Mouse (Mus musculus) CH12.LX (cell line): ENCODE measurements around the gene Gm47959. TPM values are rescaled to one million over a fixed set of nuclear protein-coding genes. Genes with fewer than 3 reads are reported as not detected.

Experiments
- DNase-seq: peaks from one replicate; pipeline ENCODE4 v3.0.0-alpha.2; 2013; ENCODE audit errors: extremely low read depth
- H3K27ac ChIP-seq: 2 replicates; pipeline ENCODE4 v1.5.1; 2012; ENCODE audit warnings: low read depth, mild to moderate bottlenecking, control low read depth, moderate library complexity; ENCODE audit not compliant: insufficient read depth
- H3K27me3 ChIP-seq: replicated peaks from 2 replicates; pipeline ENCODE3; 2012; ENCODE audit warnings: inconsistent platforms
- H3K36me3 ChIP-seq, 2 experiments: replicated peaks in 1 of 2; 2 replicates each; pipeline versions ENCODE3 to v1.6.1; 2012; ENCODE audit warnings: inconsistent platforms in 1 of 2, low read length in 1 of 2, mild to moderate bottlenecking in 1 of 2, mixed read lengths in 1 of 2, moderate library complexity in 1 of 2; ENCODE audit not compliant: control insufficient read depth in 1 of 2, insufficient read depth in 1 of 2
- H3K4me1 ChIP-seq, 2 experiments: 2 replicates each; pipeline ENCODE4 v1.6.1; 2012; ENCODE audit warnings: inconsistent platforms in 1 of 2, moderate library complexity in 1 of 2; ENCODE audit not compliant: insufficient read depth in 2 of 2, control insufficient read depth in 1 of 2
- H3K4me2 ChIP-seq: 2 replicates; pipeline ENCODE4 v1.6.1; 2012; ENCODE audit warnings: low read depth, mild to moderate bottlenecking, control low read depth; ENCODE audit not compliant: poor library complexity, insufficient read depth, severe bottlenecking
- H3K4me3 ChIP-seq, 3 experiments: fragments of 150-350 bp in 1 of 3; sonication (generic) in 1 of 3; replicated peaks in 1 of 3; 2 replicates each; pipeline versions ENCODE3 to v1.5.1; 2011 to 2012; ENCODE audit warnings: low read depth in 2 of 3, low read length in 2 of 3, mild to moderate bottlenecking in 2 of 3, moderate library complexity in 2 of 3, control low read depth in 1 of 3, improper control_type of control experiment in 1 of 3, inconsistent platforms in 1 of 3, mixed read lengths in 1 of 3; ENCODE audit not compliant: poor library complexity in 1 of 3
- H3K79me2 ChIP-seq: replicated peaks from 2 replicates; pipeline ENCODE4 v1.6.1; 2012; ENCODE audit warnings: mild to moderate bottlenecking, moderate library complexity; ENCODE audit not compliant: control insufficient read depth, poor library complexity, insufficient read depth, severe bottlenecking; ENCODE audit errors: extremely low read depth
- H3K9ac ChIP-seq: 2 replicates; pipeline ENCODE4 v1.6.1; 2012; ENCODE audit warnings: low read depth, mild to moderate bottlenecking, control low read depth, moderate library complexity; ENCODE audit not compliant: insufficient read depth
- H3K9me3 ChIP-seq: replicated peaks from 2 replicates; pipeline ENCODE3; 2012; ENCODE audit warnings: low read length, inconsistent platforms, mixed read lengths
- BHLHE40 ChIP-seq: IDR thresholded peaks from 2 replicates; pipeline ENCODE4 v1.6.1; 2011; ENCODE audit warnings: mild to moderate bottlenecking, low read depth, low read length, improper control_type of control experiment
- E2F4 ChIP-seq: IDR thresholded peaks from 2 replicates; pipeline ENCODE4 v1.6.1; 2011; ENCODE audit warnings: low read depth, low read length, improper control_type of control experiment; ENCODE audit not compliant: insufficient replicate concordance
- ELF1 ChIP-seq: IDR thresholded peaks from 2 replicates; pipeline ENCODE4 v1.6.1; 2014; ENCODE audit warnings: low read depth, mild to moderate bottlenecking, inconsistent platforms, low read length, improper control_type of control experiment
- IRF4 ChIP-seq: IDR thresholded peaks from 2 replicates; pipeline ENCODE4 v1.6.1; 2014; ENCODE audit warnings: low read depth, mild to moderate bottlenecking, inconsistent platforms, low read length, improper control_type of control experiment
- JUN ChIP-seq: IDR thresholded peaks from 2 replicates; pipeline ENCODE4 v1.6.1; 2011; ENCODE audit warnings: low read depth, mild to moderate bottlenecking, low read length, improper control_type of control experiment, moderate library complexity; ENCODE audit not compliant: insufficient read depth
- MAFK ChIP-seq: IDR thresholded peaks from 2 replicates; pipeline ENCODE4 v1.6.1; 2011; ENCODE audit warnings: low read length, improper control_type of control experiment; ENCODE audit not compliant: insufficient replicate concordance
- MAX ChIP-seq: IDR thresholded peaks from 2 replicates; pipeline ENCODE4 v1.6.1; 2011; ENCODE audit warnings: low read length, improper control_type of control experiment
- MXI1 ChIP-seq: IDR thresholded peaks from 2 replicates; pipeline ENCODE4 v1.6.1; 2011; ENCODE audit warnings: mild to moderate bottlenecking, low read depth, low read length, improper control_type of control experiment
- PAX5 ChIP-seq: IDR thresholded peaks from 2 replicates; pipeline ENCODE4 v1.6.1; 2012; ENCODE audit warnings: low read length, inconsistent platforms, mixed read lengths
- POLR2A ChIP-seq: IDR thresholded peaks from 2 replicates; pipeline ENCODE4 v1.6.1; 2011; ENCODE audit warnings: low read depth, mild to moderate bottlenecking, improper control_type of control experiment, low read length
- RAD21 ChIP-seq: IDR thresholded peaks from 2 replicates; pipeline ENCODE4 v1.6.1; 2011; ENCODE audit warnings: low read depth, mild to moderate bottlenecking, low read length, improper control_type of control experiment, moderate library complexity
- RCOR1 ChIP-seq: conservative IDR thresholded peaks from 2 replicates; pipeline ENCODE4 v1.6.1; 2012; ENCODE audit warnings: low read depth, mild to moderate bottlenecking, inconsistent platforms, low read length, improper control_type of control experiment
- SIN3A ChIP-seq: IDR thresholded peaks from 2 replicates; pipeline ENCODE4 v1.6.1; 2012; ENCODE audit warnings: low read length, improper control_type of control experiment, inconsistent platforms
- UBTF ChIP-seq: IDR thresholded peaks from 2 replicates; pipeline ENCODE4 v1.6.1; 2012; ENCODE audit warnings: low read depth, mild to moderate bottlenecking, inconsistent platforms, low read length, improper control_type of control experiment, moderate library complexity
- ZMIZ1 ChIP-seq: IDR thresholded peaks from 2 replicates; pipeline ENCODE4 v1.6.1; 2012; ENCODE audit warnings: low read depth, mild to moderate bottlenecking, inconsistent platforms, low read length, improper control_type of control experiment
- dilution Hi-C: fragments of 300-500 bp; cut with MboI; formaldehyde crosslinking; loops from 2 replicates; pipeline ENCODE4 v1.14.3; 2020; ENCODE audit warnings: low sequenced_read_pairs; ENCODE audit not compliant: extremely low pct_unique_long_range_greater_than_20kb, extremely low pct_ligation_motif_present
- in situ Hi-C: fragments of 300-500 bp; cut with MboI; formaldehyde crosslinking; loops from 3 replicates; pipeline ENCODE4 v1.14.3; 2019; ENCODE audit warnings: low sequenced_read_pairs, low pct_ligation_motif_present, low pct_unique_long_range_greater_than_20kb, mixed read lengths
- polyA plus RNA-seq: library from polyadenylated mRNA; unstranded; fragments of >175 nt; gene quantifications from 2 replicates; pipeline ENCODE4 v1.2.1, GENCODE M21; 2012; ENCODE audit warnings: low read depth; ENCODE audit not compliant: insufficient read length
- total RNA-seq, 2 experiments: library from RNA; depleted of rRNA; stranded (reverse); fragments of 300-350 nt in 1 of 2; fragments of >200 nt in 1 of 2; gene quantifications; 2 replicates each; pipeline ENCODE4 v1.2.3; 2012 to 2014

Gm47959 gene
- total and polyA plus RNA-seq, 3 experiments = not detected

GRCm38 (mm10) chr1:82975750-82976149 is 24.6 kb upstream of the Gm47959 start:
- H3K27ac ChIP-seq = no peak overlapping the region
- H3K9ac ChIP-seq = no peak overlapping the region
- no peaks in the 10 kb centered on the region for H3K79me2 ChIP-seq
- no peak overlapping the region for H3K4me3 ChIP-seq
- no peaks in the 10 kb centered on the region for H3K27me3 ChIP-seq
- dilution Hi-C loops (no loop called here), in situ Hi-C loops (no loop called here)
- H3K4me1 ChIP-seq = peaks cover 3 to 7% of the 10 kb centered on the region in 2 experiments; a peak in 2 of 4 replicates
- TF ChIP-seq MXI1 (no peak), BHLHE40 (no peak), MAX (no peak)
- H3K36me3 ChIP-seq = no peaks in the 10 kb centered on the region
- no peaks in the 10 kb centered on the region for H3K9me3 ChIP-seq
- H3K4me2 ChIP-seq = no peak overlapping the region
- DNase-seq = no peak

- in situ Hi-C loops (no loop called here), dilution Hi-C loops (no loop called here)
- Histone ChIP-seq H3K27me3 (no peaks in the 10 kb centered on the region), H3K4me2 (no peak overlapping the region), H3K9ac (no peak overlapping the region), H3K9me3 (no peaks in the 10 kb centered on the region), H3K4me3 (no peak overlapping the region), H3K27ac (no peak overlapping the region), H3K79me2 (no peaks in the 10 kb centered on the region), H3K36me3 (no peaks in the 10 kb centered on the region), H3K4me1 (peaks cover 3 to 7% of the 10 kb centered on the region in 2 experiments; a peak in 2 of 4 replicates)
- TF ChIP-seq ZMIZ1 = no peak
- no peak for TF ChIP-seq BHLHE40
- no peak for TF ChIP-seq MXI1
- no peak for TF ChIP-seq JUN
- TF ChIP-seq UBTF = no peak
- no peak for TF ChIP-seq RCOR1
- no peak for TF ChIP-seq IRF4
- no peak for TF ChIP-seq ELF1
- no peak for TF ChIP-seq MAFK
- TF ChIP-seq POLR2A = no peak
- no peak for TF ChIP-seq SIN3A
- TF ChIP-seq RAD21 = no peak
- TF ChIP-seq E2F4 = no peak
- DNase-seq = no peak
These were observed 22.5 kb upstream of the Gm47959 start for GRCm38 (mm10) chr1:82977840-82978239.

GRCm38 (mm10) chr1:82986738-82987137 is 13.6 kb upstream of the Gm47959 start:
- H3K4me2 ChIP-seq = no peak overlapping the region
- H3K27me3 ChIP-seq = no peaks in the 10 kb centered on the region
- H3K36me3 ChIP-seq = no peaks in the 10 kb centered on the region
- in situ Hi-C loops (loop anchor here (5.0 kb wide), 1 partner anchor 184 kb away; no protein-coding TSS in a partner anchor), dilution Hi-C loops (no loop called here)
- no peak overlapping the region for H3K27ac ChIP-seq
- TF ChIP-seq PAX5 = no peak
- TF ChIP-seq IRF4 = no peak
- no peak for TF ChIP-seq RCOR1
- no peak for TF ChIP-seq BHLHE40
- TF ChIP-seq MAX = no peak
- H3K9me3 ChIP-seq = peaks cover 7% of the 10 kb centered on the region
- H3K79me2 ChIP-seq = no peaks in the 10 kb centered on the region
- DNase-seq = no peak
- H3K4me3 ChIP-seq = no peak overlapping the region
- peaks cover 0 to 11% of the 10 kb centered on the region in 2 experiments; a peak in 1 of 4 replicates for H3K4me1 ChIP-seq
- no peak overlapping the region for H3K9ac ChIP-seq
